Mouse (Mus musculus): Measurements from ENCODE around the gene Proser2. TPM values are rescaled to one million over a fixed set of nuclear protein-coding genes. Genes with fewer than 3 reads are reported as not detected.

Proser2 gene
- polyA plus RNA-seq, 1 experiment from 2014 or later: 10.6 TPM

DNA sequence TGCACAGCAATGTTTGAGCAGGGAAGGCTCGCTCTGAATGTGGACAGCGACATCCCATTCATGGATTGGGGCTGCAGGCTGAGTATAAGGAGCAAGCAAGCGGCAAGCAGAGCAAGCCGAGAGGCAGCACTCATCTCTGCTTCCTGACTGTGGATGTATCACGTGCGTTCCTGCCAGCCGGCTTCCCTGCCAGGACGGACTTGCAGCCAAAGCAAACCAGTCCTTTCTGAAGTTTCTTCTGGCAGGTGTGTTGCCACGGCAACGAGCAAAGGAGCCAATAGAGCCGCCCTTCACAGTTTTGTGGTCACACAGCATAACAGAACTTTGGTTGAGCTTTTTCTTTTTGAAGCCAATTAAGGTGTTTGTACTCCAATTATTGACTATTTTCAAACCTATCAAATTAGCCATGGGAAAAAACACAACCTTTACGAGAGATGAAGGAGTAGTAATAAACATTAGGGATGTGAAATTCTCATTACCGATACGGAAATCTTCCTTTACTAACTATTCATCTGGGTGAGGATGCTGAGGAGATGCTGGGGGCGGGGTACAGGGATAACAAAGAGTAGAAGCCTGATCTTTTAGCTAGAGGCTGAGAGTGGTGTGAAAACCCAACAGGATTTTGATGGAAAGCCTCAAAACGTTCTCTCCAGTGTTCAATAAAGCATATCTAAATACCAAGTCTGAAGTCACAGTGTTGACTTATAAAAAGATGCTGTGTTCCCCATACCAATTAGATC lies 13.1 kb upstream of the Proser2 start:
- ATAC-seq: peak; percentile 58
- Histone ChIP-seq H3K4me1 (ENCODE audit: control insufficient read depth, insufficient read depth, low read depth, low read length) (no peaks in the 10 kb centered on the region), H3K9ac (ENCODE audit: low read depth, low read length) (no peak overlapping the region), H3K4me3 (ENCODE audit: low read length) (no peak overlapping the region), H3K9me3 (ENCODE audit: control insufficient read depth, low read length) (no peaks in the 10 kb centered on the region), H3K27ac (ENCODE audit: low read depth, low read length) (no peak overlapping the region), H3K36me3 (ENCODE audit: control insufficient read depth, insufficient read depth, low read length) (no peaks in the 10 kb centered on the region), H3K27me3 (replicated peaks; ENCODE audit: control insufficient read depth, insufficient read depth, low read length) (no peaks in the 10 kb centered on the region), H3K4me2 (ENCODE audit: low read length) (no peak overlapping the region)
- WGBS: 65% methylated on average over 16 of the region's 16 CpGs

- no peak for ATAC-seq
- Histone ChIP-seq H3K27ac (ENCODE audit: low read depth, low read length) (no peak overlapping the region), H3K27me3 (replicated peaks; ENCODE audit: control insufficient read depth, insufficient read depth, low read length) (no peaks in the 10 kb centered on the region), H3K9me3 (ENCODE audit: control insufficient read depth, low read length) (no peaks in the 10 kb centered on the region), H3K4me2 (ENCODE audit: low read length) (no peak overlapping the region), H3K36me3 (ENCODE audit: control insufficient read depth, insufficient read depth, low read length) (no peaks in the 10 kb centered on the region), H3K4me1 (ENCODE audit: control insufficient read depth, insufficient read depth, low read depth, low read length) (no peaks in the 10 kb centered on the region), H3K9ac (ENCODE audit: low read depth, low read length) (no peak overlapping the region), H3K4me3 (ENCODE audit: low read length) (no peak overlapping the region)
- WGBS: 86% methylated on average over 9 of the region's 9 CpGs
These were observed 10.7 kb upstream of the Proser2 start for GRCm38 (mm10) chr2:6140572-6141161.

GRCm38 (mm10) chr2:6133871-6134270 lies 3.9 kb upstream of the Proser2 start:
- no peak for ATAC-seq
- Histone ChIP-seq H3K36me3 (ENCODE audit: control insufficient read depth, insufficient read depth, low read length) (no peaks in the 10 kb centered on the region), H3K4me3 (ENCODE audit: low read length) (no peak overlapping the region), H3K9me3 (ENCODE audit: control insufficient read depth, low read length) (no peaks in the 10 kb centered on the region), H3K9ac (ENCODE audit: low read depth, low read length) (no peak overlapping the region), H3K4me2 (ENCODE audit: low read length) (no peak overlapping the region), H3K4me1 (ENCODE audit: control insufficient read depth, insufficient read depth, low read depth, low read length) (no peaks in the 10 kb centered on the region; the same call in 1 of the 2 replicates), H3K27ac (ENCODE audit: low read depth, low read length) (no peak overlapping the region), H3K27me3 (replicated peaks; ENCODE audit: control insufficient read depth, insufficient read depth, low read length) (no peaks in the 10 kb centered on the region)
- WGBS: 92% methylated on average over 19 of the region's 19 CpGs

GRCm38 (mm10) chr2:6128881-6129280 lies 1.1 kb downstream of the Proser2 start:
- H3K27ac ChIP-seq (ENCODE audit: low read depth, low read length): no peak overlapping the region
- H3K4me3 ChIP-seq (ENCODE audit: low read length): peak overlapping the region; percentile 76
- no peak overlapping the region for H3K9ac ChIP-seq (ENCODE audit: low read depth, low read length)
- peak overlapping the region; percentile 95; the same call in 1 of the 2 replicates for H3K4me2 ChIP-seq (ENCODE audit: low read length)
- WGBS: 50% methylated on average over 8 of the region's 8 CpGs
- H3K9me3 ChIP-seq (ENCODE audit: control insufficient read depth, low read length): no peaks in the 10 kb centered on the region
- no peaks in the 10 kb centered on the region; the same call in 1 of the 2 replicates for H3K4me1 ChIP-seq (ENCODE audit: control insufficient read depth, insufficient read depth, low read depth, low read length)
- ATAC-seq: no peak
- H3K27me3 ChIP-seq (replicated peaks; ENCODE audit: control insufficient read depth, insufficient read depth, low read length): no peaks in the 10 kb centered on the region; the same call in 1 of the 2 replicates
- no peaks in the 10 kb centered on the region for H3K36me3 ChIP-seq (ENCODE audit: control insufficient read depth, insufficient read depth, low read length)

DNA sequence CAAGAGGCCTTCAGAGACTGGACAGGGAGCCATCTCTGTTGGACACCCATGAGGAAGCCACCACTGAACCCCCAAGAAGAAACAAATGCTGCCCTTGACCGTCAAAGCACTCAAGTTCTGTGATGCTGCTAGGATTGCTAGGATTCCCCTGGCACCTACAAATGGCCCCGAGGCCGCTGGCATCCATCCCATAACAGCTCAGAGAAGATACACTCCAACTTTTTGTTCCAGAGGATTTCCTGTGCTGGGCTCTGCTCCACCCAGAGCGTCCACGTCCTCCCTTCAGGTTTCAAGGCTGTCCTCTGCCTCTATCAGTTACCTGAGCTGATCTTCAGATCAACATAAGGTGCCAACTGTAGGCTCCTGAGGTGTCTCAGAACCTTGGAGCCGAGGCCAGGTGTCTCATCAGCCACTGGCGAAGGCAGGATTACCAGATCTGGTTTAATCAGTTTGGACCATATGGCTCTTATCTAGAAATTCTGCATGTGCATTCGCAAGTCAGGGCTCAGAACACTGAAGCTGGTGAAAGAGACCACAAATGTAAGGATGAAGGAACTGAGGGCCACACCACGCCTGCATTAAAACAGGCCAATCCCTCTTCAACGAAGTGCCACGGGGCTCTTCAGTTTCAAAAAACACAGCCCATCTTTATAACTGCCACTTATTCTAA lies 1.7 kb downstream of the Proser2 start:
- no peak overlapping the region for H3K27ac ChIP-seq (ENCODE audit: low read depth, low read length)
- no peaks in the 10 kb centered on the region; the same call in 1 of the 2 replicates for H3K4me1 ChIP-seq (ENCODE audit: control insufficient read depth, insufficient read depth, low read depth, low read length)
- H3K4me2 ChIP-seq (ENCODE audit: low read length): 0 out of 2 replicates have a peak overlapping the region, but pooled peaks have one; percentile 2
- H3K9me3 ChIP-seq (ENCODE audit: control insufficient read depth, low read length): no peaks in the 10 kb centered on the region
- H3K27me3 ChIP-seq (replicated peaks; ENCODE audit: control insufficient read depth, insufficient read depth, low read length): no peaks in the 10 kb centered on the region; the same call in 1 of the 2 replicates
- H3K36me3 ChIP-seq (ENCODE audit: control insufficient read depth, insufficient read depth, low read length): no peaks in the 10 kb centered on the region
- H3K9ac ChIP-seq (ENCODE audit: low read depth, low read length): no peak overlapping the region
- 90% methylated on average over 11 of the region's 11 CpGs for WGBS
- no peak for ATAC-seq
- H3K4me3 ChIP-seq (ENCODE audit: low read length): no peak overlapping the region

DNA sequence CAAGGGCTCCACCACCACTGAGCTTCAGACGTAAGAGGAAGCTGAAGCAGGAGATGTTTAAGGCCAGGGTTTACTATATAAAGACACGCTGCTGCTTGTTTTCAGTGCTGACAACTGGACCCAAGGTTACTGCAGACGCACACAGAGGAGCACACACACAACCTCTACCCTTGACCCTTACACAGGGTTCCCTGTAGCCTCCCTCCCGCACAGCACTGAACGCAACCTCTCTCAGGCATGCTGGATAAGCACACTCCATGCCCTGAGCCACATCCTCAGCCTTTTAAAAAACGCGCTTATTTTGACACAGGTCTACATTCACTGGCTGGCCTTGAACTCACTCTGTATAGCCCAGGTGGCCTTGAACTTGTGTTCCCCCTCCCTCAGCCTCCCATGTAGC lies 7.0 kb downstream of the Proser2 start:
- H3K4me3 ChIP-seq (ENCODE audit: low read length): no peak overlapping the region
- no peaks in the 10 kb centered on the region; the same call in 1 of the 2 replicates for H3K27me3 ChIP-seq (replicated peaks; ENCODE audit: control insufficient read depth, insufficient read depth, low read length)
- 87% methylated on average over 7 of the region's 7 CpGs for WGBS
- no peak overlapping the region for H3K4me2 ChIP-seq (ENCODE audit: low read length)
- no peak for ATAC-seq
- H3K4me1 ChIP-seq (ENCODE audit: control insufficient read depth, insufficient read depth, low read depth, low read length): no peaks in the 10 kb centered on the region
- H3K36me3 ChIP-seq (ENCODE audit: control insufficient read depth, insufficient read depth, low read length): no peaks in the 10 kb centered on the region
- no peak overlapping the region for H3K9ac ChIP-seq (ENCODE audit: low read depth, low read length)
- H3K27ac ChIP-seq (ENCODE audit: low read depth, low read length): no peak overlapping the region
- no peaks in the 10 kb centered on the region for H3K9me3 ChIP-seq (ENCODE audit: control insufficient read depth, low read length)

DNA sequence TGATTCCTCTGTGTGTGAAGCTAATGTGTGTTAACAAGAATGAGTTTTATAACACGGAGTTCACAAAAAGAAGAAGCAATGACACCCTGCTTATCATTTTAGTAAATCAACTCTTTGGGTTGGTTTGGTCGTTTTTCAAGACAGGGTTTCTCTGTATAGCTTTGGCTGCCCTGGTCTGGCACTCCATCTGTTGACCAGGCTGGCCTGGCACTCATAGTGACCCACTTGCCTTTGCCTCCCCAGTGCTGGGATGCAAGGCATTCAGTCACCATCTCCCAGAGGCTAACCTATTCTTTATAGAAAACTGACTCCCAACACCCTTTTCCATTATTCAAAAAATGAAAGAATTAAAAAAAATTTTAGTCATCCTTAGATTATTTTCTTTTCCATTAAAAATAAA lies 8.9 kb downstream of the Proser2 start:
- H3K4me3 ChIP-seq (ENCODE audit: low read length): no peak overlapping the region
- H3K27ac ChIP-seq (ENCODE audit: low read depth, low read length): no peak overlapping the region
- H3K9ac ChIP-seq (ENCODE audit: low read depth, low read length): no peak overlapping the region
- WGBS: 87% methylated on average over 2 of the region's 2 CpGs
- no peak for ATAC-seq
- H3K9me3 ChIP-seq (ENCODE audit: control insufficient read depth, low read length): no peaks in the 10 kb centered on the region
- no peaks in the 10 kb centered on the region for H3K36me3 ChIP-seq (ENCODE audit: control insufficient read depth, insufficient read depth, low read length)
- no peaks in the 10 kb centered on the region for H3K27me3 ChIP-seq (replicated peaks; ENCODE audit: control insufficient read depth, insufficient read depth, low read length)
- H3K4me2 ChIP-seq (ENCODE audit: low read length): no peak overlapping the region
- no peaks in the 10 kb centered on the region for H3K4me1 ChIP-seq (ENCODE audit: control insufficient read depth, insufficient read depth, low read depth, low read length)

- H3K4me3 ChIP-seq (ENCODE audit: low read length): no peak overlapping the region
- H3K4me2 ChIP-seq (ENCODE audit: low read length): no peak overlapping the region
- H3K27ac ChIP-seq (ENCODE audit: low read depth, low read length): no peak overlapping the region
- no peaks in the 10 kb centered on the region for H3K36me3 ChIP-seq (ENCODE audit: control insufficient read depth, insufficient read depth, low read length)
- H3K9ac ChIP-seq (ENCODE audit: low read depth, low read length): no peak overlapping the region
- H3K27me3 ChIP-seq (replicated peaks; ENCODE audit: control insufficient read depth, insufficient read depth, low read length): no peaks in the 10 kb centered on the region
- H3K4me1 ChIP-seq (ENCODE audit: control insufficient read depth, insufficient read depth, low read depth, low read length): no peaks in the 10 kb centered on the region
- H3K9me3 ChIP-seq (ENCODE audit: control insufficient read depth, low read length): no peaks in the 10 kb centered on the region
- no peak for ATAC-seq
- 78% methylated on average over 10 of the region's 10 CpGs for WGBS
These were observed 11.8 kb downstream of the Proser2 start for GRCm38 (mm10) chr2:6118246-6118645.

GRCm38 (mm10) chr2:6113792-6114191 lies 16.2 kb downstream of the Proser2 start:
- WGBS: 69% methylated on average over 12 of the region's 12 CpGs
- ATAC-seq: no peak
- Histone ChIP-seq H3K27ac (ENCODE audit: low read depth, low read length) (no peak overlapping the region), H3K4me1 (ENCODE audit: control insufficient read depth, insufficient read depth, low read depth, low read length) (no peaks in the 10 kb centered on the region), H3K4me3 (ENCODE audit: low read length) (no peak overlapping the region), H3K27me3 (replicated peaks; ENCODE audit: control insufficient read depth, insufficient read depth, low read length) (no peaks in the 10 kb centered on the region), H3K4me2 (ENCODE audit: low read length) (no peak overlapping the region), H3K9ac (ENCODE audit: low read depth, low read length) (no peak overlapping the region), H3K9me3 (ENCODE audit: control insufficient read depth, low read length) (no peaks in the 10 kb centered on the region), H3K36me3 (ENCODE audit: control insufficient read depth, insufficient read depth, low read length) (no peaks in the 10 kb centered on the region)

Measured in hindbrain, embryonic 16.5 days (tissue).